Mouse (Mus musculus): ENCODE results near the gene Tekt1. TPM values are rescaled to one million over a fixed set of nuclear protein-coding genes. Genes with fewer than 3 reads are reported as not detected.

The Tekt1 gene
- polyA plus RNA-seq, 1 experiment from 2014 or later = 5.4 TPM

- H3K4me1 ChIP-seq = peaks cover 28% of the 10 kb centered on the region
- H3K9me3 ChIP-seq (replicated peaks) = no peaks in the 10 kb centered on the region
- 0 out of 2 replicates have a peak overlapping the region, but pooled peaks have one; percentile 42 for H3K27ac ChIP-seq
- 88% methylated on average over 12 of the region's 12 CpGs for WGBS
- peaks cover 6% of the 10 kb centered on the region; the same call in 1 of the 2 replicates for H3K36me3 ChIP-seq
- H3K27me3 ChIP-seq (ENCODE audit: low read depth, poor library complexity, severe bottlenecking) = no peaks in the 10 kb centered on the region; the same call in 1 of the 2 replicates
- no peak for DNase-seq (ENCODE audit: low spot score)
- H3K4me3 ChIP-seq = no peak overlapping the region
Observed at GRCm38 (mm10) chr11:72401068-72401467, 38.8 kb upstream of the Tekt1 start.

- H3K9me3 ChIP-seq (replicated peaks) = no peaks in the 10 kb centered on the region
- 89% methylated on average over 8 of the region's 8 CpGs for WGBS
Observed at GRCm38 (mm10) chr11:72397811-72398525, 35.7 kb upstream of the Tekt1 start.

GRCm38 (mm10) chr11:72397072-72397471, 34.8 kb upstream of the Tekt1 start:
- no peak overlapping the region for H3K27ac ChIP-seq
- no peaks in the 10 kb centered on the region for H3K9me3 ChIP-seq (replicated peaks)
- peaks cover 6% of the 10 kb centered on the region; the same call in 1 of the 2 replicates for H3K36me3 ChIP-seq
- H3K4me3 ChIP-seq = no peak overlapping the region
- peaks cover 39% of the 10 kb centered on the region for H3K4me1 ChIP-seq
- DNase-seq (ENCODE audit: low spot score) = no peak
- 94% methylated on average over 10 of the region's 10 CpGs for WGBS
- no peaks in the 10 kb centered on the region for H3K27me3 ChIP-seq (ENCODE audit: low read depth, poor library complexity, severe bottlenecking)

More at GRCm38 (mm10) chr11:72397811-72398525, 35.7 kb upstream of the Tekt1 start:
- Histone ChIP-seq H3K4me1 (peaks cover 42% of the 10 kb centered on the region), H3K27me3 (ENCODE audit: low read depth, poor library complexity, severe bottlenecking) (no peaks in the 10 kb centered on the region), H3K4me3 (no peak overlapping the region), H3K27ac (0 out of 2 replicates have a peak overlapping the region, but pooled peaks have one; percentile 42), H3K36me3 (peaks cover 6% of the 10 kb centered on the region; the same call in 1 of the 2 replicates)
- no peak for DNase-seq (ENCODE audit: low spot score)

GRCm38 (mm10) chr11:72396621-72397020, 34.4 kb upstream of the Tekt1 start:
- H3K4me1 ChIP-seq = peaks cover 37% of the 10 kb centered on the region
- no peaks in the 10 kb centered on the region for H3K9me3 ChIP-seq (replicated peaks)
- H3K27me3 ChIP-seq (ENCODE audit: low read depth, poor library complexity, severe bottlenecking) = no peaks in the 10 kb centered on the region
- peaks cover 6% of the 10 kb centered on the region; the same call in 1 of the 2 replicates for H3K36me3 ChIP-seq
- no peak for DNase-seq (ENCODE audit: low spot score)
- WGBS = 83% methylated on average over 7 of the region's 7 CpGs
- H3K27ac ChIP-seq = 0 out of 2 replicates have a peak overlapping the region, but pooled peaks have one; percentile 26
- no peak overlapping the region for H3K4me3 ChIP-seq

GRCm38 (mm10) chr11:72395652-72396051, 33.4 kb upstream of the Tekt1 start:
- DNase-seq (ENCODE audit: low spot score) = no peak
- 71% methylated on average over 6 of the region's 6 CpGs for WGBS
- no peak overlapping the region for H3K4me3 ChIP-seq
- peaks cover 4% of the 10 kb centered on the region; the same call in 1 of the 2 replicates for H3K36me3 ChIP-seq
- no peaks in the 10 kb centered on the region for H3K9me3 ChIP-seq (replicated peaks)
- peaks cover 28% of the 10 kb centered on the region for H3K4me1 ChIP-seq
- H3K27ac ChIP-seq = no peak overlapping the region
- no peaks in the 10 kb centered on the region for H3K27me3 ChIP-seq (ENCODE audit: low read depth, poor library complexity, severe bottlenecking)

- Histone ChIP-seq H3K9me3 (replicated peaks) (no peaks in the 10 kb centered on the region), H3K4me1 (peaks cover 27% of the 10 kb centered on the region), H3K4me3 (no peak overlapping the region), H3K27ac (0 out of 2 replicates have a peak overlapping the region, but pooled peaks have one; percentile 4), H3K27me3 (ENCODE audit: low read depth, poor library complexity, severe bottlenecking) (no peaks in the 10 kb centered on the region), H3K36me3 (no peaks in the 10 kb centered on the region)
- no peak for DNase-seq (ENCODE audit: low spot score)
- WGBS = 90% methylated on average over 2 of the region's 2 CpGs
Observed at GRCm38 (mm10) chr11:72394694-72395093, 32.5 kb upstream of the Tekt1 start.

DNA sequence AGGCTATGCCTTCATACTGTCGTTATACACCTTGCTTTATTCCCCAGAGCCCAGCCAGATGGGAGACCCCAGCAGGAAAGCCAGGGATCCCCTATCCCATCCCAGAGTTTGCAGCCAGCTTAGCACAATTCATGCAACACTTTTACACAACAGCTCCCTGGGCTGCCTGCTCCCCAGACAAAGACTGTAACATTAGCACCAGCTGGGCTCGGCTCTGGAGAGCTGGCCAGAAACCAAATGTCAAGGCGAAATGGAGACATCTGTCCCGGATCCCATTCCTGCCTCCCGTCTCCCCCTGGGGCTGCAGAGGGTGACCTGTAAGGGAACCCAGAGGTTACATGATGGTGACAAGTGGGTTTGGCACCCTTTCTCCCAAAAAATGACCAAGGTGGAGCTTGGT, 31.4 kb upstream of the Tekt1 start:
- Histone ChIP-seq H3K9me3 (replicated peaks) (no peaks in the 10 kb centered on the region), H3K4me1 (peaks cover 24% of the 10 kb centered on the region), H3K27me3 (ENCODE audit: low read depth, poor library complexity, severe bottlenecking) (no peaks in the 10 kb centered on the region), H3K36me3 (no peaks in the 10 kb centered on the region), H3K27ac (no peak overlapping the region), H3K4me3 (no peak overlapping the region)
- WGBS = 63% methylated on average over 5 of the region's 5 CpGs
- DNase-seq (ENCODE audit: low spot score) = no peak

- Histone ChIP-seq H3K27ac (no peak overlapping the region), H3K4me3 (no peak overlapping the region), H3K36me3 (no peaks in the 10 kb centered on the region), H3K9me3 (replicated peaks) (no peaks in the 10 kb centered on the region), H3K4me1 (peaks cover 28% of the 10 kb centered on the region), H3K27me3 (ENCODE audit: low read depth, poor library complexity, severe bottlenecking) (no peaks in the 10 kb centered on the region)
- no peak for DNase-seq (ENCODE audit: low spot score)
- 93% methylated on average over 3 of the region's 3 CpGs for WGBS
Observed at GRCm38 (mm10) chr11:72393243-72393642, 31.0 kb upstream of the Tekt1 start.

- no peak for DNase-seq (ENCODE audit: low spot score)
- H3K4me1 ChIP-seq = peaks cover 23% of the 10 kb centered on the region
- 86% methylated on average over 13 of the region's 13 CpGs for WGBS
- no peaks in the 10 kb centered on the region for H3K27me3 ChIP-seq (ENCODE audit: low read depth, poor library complexity, severe bottlenecking)
- H3K4me3 ChIP-seq = no peak overlapping the region
- no peaks in the 10 kb centered on the region for H3K36me3 ChIP-seq
- H3K27ac ChIP-seq = no peak overlapping the region
- no peaks in the 10 kb centered on the region for H3K9me3 ChIP-seq (replicated peaks)
Observed at GRCm38 (mm10) chr11:72391181-72391580, 28.9 kb upstream of the Tekt1 start.

GRCm38 (mm10) chr11:72389407-72390142, 27.3 kb upstream of the Tekt1 start:
- Histone ChIP-seq H3K9me3 (replicated peaks) (no peaks in the 10 kb centered on the region), H3K27me3 (ENCODE audit: low read depth, poor library complexity, severe bottlenecking) (no peaks in the 10 kb centered on the region), H3K27ac (no peak overlapping the region), H3K4me1 (peaks cover 10% of the 10 kb centered on the region; the same call in 1 of the 2 replicates), H3K36me3 (no peaks in the 10 kb centered on the region), H3K4me3 (no peak overlapping the region)
- 90% methylated on average over 7 of the region's 7 CpGs for WGBS
- no peak for DNase-seq (ENCODE audit: low spot score)

GRCm38 (mm10) chr11:72388113-72388529, 25.9 kb upstream of the Tekt1 start:
- H3K9me3 ChIP-seq (replicated peaks) = no peaks in the 10 kb centered on the region
- H3K27me3 ChIP-seq (ENCODE audit: low read depth, poor library complexity, severe bottlenecking) = no peaks in the 10 kb centered on the region
- H3K4me1 ChIP-seq = peaks cover 4% of the 10 kb centered on the region; the same call in 1 of the 2 replicates
- no peak for DNase-seq (ENCODE audit: low spot score)
- no peak overlapping the region for H3K4me3 ChIP-seq
- WGBS = 90% methylated on average over 6 of the region's 6 CpGs
- H3K36me3 ChIP-seq = no peaks in the 10 kb centered on the region
- no peak overlapping the region for H3K27ac ChIP-seq

GRCm38 (mm10) chr11:72379351-72379750, 17.1 kb upstream of the Tekt1 start:
- 65% methylated on average over 4 of the region's 4 CpGs for WGBS
- H3K4me3 ChIP-seq = no peak overlapping the region
- H3K9me3 ChIP-seq (replicated peaks) = no peaks in the 10 kb centered on the region
- no peaks in the 10 kb centered on the region for H3K27me3 ChIP-seq (ENCODE audit: low read depth, poor library complexity, severe bottlenecking)
- no peak overlapping the region for H3K27ac ChIP-seq
- H3K4me1 ChIP-seq = peaks cover 19% of the 10 kb centered on the region
- H3K36me3 ChIP-seq = no peaks in the 10 kb centered on the region
- no peak for DNase-seq (ENCODE audit: low spot score)

GRCm38 (mm10) chr11:72378222-72378621, 16.0 kb upstream of the Tekt1 start:
- H3K4me3 ChIP-seq = no peak overlapping the region
- H3K9me3 ChIP-seq (replicated peaks) = no peaks in the 10 kb centered on the region
- peaks cover 19% of the 10 kb centered on the region for H3K4me1 ChIP-seq
- no peaks in the 10 kb centered on the region for H3K27me3 ChIP-seq (ENCODE audit: low read depth, poor library complexity, severe bottlenecking)
- 72% methylated on average over 7 of the region's 7 CpGs for WGBS
- no peak overlapping the region for H3K27ac ChIP-seq
- H3K36me3 ChIP-seq = no peaks in the 10 kb centered on the region
- DNase-seq (ENCODE audit: low spot score) = no peak
